8 mouse cellular contexts compared by ENCODE assay signal in genomic region chr2:3712369-3713042, GRCm38 (mm10).
DNase-seq lines count a peak whose midpoint lies in the region; ATAC-seq lines count a peak whose summit lies in the region.

No protein-coding gene starts in this region.

- peak overlapping the region; percentile 43; the same call in 1 of the 2 replicates for H3K27ac ChIP-seq in lung, embryonic 15.5 days
- no peak overlapping the region for H3K27ac ChIP-seq in hindbrain, embryonic 13.5 days
- no peak overlapping the region for H3K27ac ChIP-seq in neural tube, embryonic 14.5 days (ENCODE audit: low read depth, low read length)

- peaks cover 20% of the 10 kb centered on the region for H3K4me1 ChIP-seq in lung, embryonic 15.5 days
- H3K4me1 ChIP-seq in hindbrain, embryonic 13.5 days (replicated peaks): peaks cover 35% of the 10 kb centered on the region
- peaks cover 17% of the 10 kb centered on the region; the same call in 1 of the 2 replicates for H3K4me1 ChIP-seq in neural tube, embryonic 14.5 days (ENCODE audit: control insufficient read depth, insufficient read depth, low read length)

- 36% methylated on average over 3 of the region's 3 CpGs for WGBS in lung, embryonic 15.5 days
- WGBS in hindbrain, embryonic 13.5 days: 70% methylated on average over 3 of the region's 3 CpGs
- WGBS in neural tube, embryonic 14.5 days: 65% methylated on average over 3 of the region's 3 CpGs

- no peaks in the 10 kb centered on the region for H3K27me3 ChIP-seq in lung, embryonic 15.5 days
- H3K27me3 ChIP-seq in hindbrain, embryonic 13.5 days: peaks cover 4% of the 10 kb centered on the region; the same call in 1 of the 2 replicates
- H3K27me3 ChIP-seq in neural tube, embryonic 14.5 days (ENCODE audit: control insufficient read depth, insufficient read depth, low read length): peaks cover 3% of the 10 kb centered on the region; the same call in 1 of the 2 replicates

- no peak overlapping the region for H3K9ac ChIP-seq in lung, embryonic 15.5 days
- no peak overlapping the region for H3K9ac ChIP-seq in hindbrain, embryonic 13.5 days
- no peak overlapping the region for H3K9ac ChIP-seq in neural tube, embryonic 14.5 days (replicated peaks; ENCODE audit: low read depth, low read length)

- DNase-seq in adrenal gland, adult 2 months: peak; percentile 74
- no peak for DNase-seq in adrenal gland, adult 18-20 months (ENCODE audit: low spot score in 2 of 2)
- no peak for DNase-seq in lung, postnatal 14 days
- no peak for DNase-seq in left cerebral cortex, adult 8-10 months (ENCODE audit: low spot score in 2 of 2)
- no peak for DNase-seq in cerebellum, postnatal 25 days

- no peaks in the 10 kb centered on the region for H3K9me3 ChIP-seq in lung, embryonic 15.5 days
- H3K9me3 ChIP-seq in hindbrain, embryonic 13.5 days: no peaks in the 10 kb centered on the region
- H3K9me3 ChIP-seq in neural tube, embryonic 14.5 days (ENCODE audit: control insufficient read depth, low read length): no peaks in the 10 kb centered on the region

- H3K4me2 ChIP-seq in lung, embryonic 15.5 days: peak overlapping the region; percentile 87; the same call in 1 of the 2 replicates
- no peak overlapping the region for H3K4me2 ChIP-seq in hindbrain, embryonic 13.5 days
- peak overlapping the region; percentile 72; the same call in 1 of the 2 replicates for H3K4me2 ChIP-seq in neural tube, embryonic 14.5 days (ENCODE audit: low read depth, low read length)

- H3K4me3 ChIP-seq in lung, embryonic 15.5 days: peak overlapping the region; percentile 64; the same call in 1 of the 2 replicates
- no peak overlapping the region for H3K4me3 ChIP-seq in hindbrain, embryonic 13.5 days
- H3K4me3 ChIP-seq in neural tube, embryonic 14.5 days (ENCODE audit: low read depth, low read length): no peak overlapping the region

- H3K36me3 ChIP-seq in lung, embryonic 15.5 days: no peaks in the 10 kb centered on the region
- no peaks in the 10 kb centered on the region for H3K36me3 ChIP-seq in hindbrain, embryonic 13.5 days
- no peaks in the 10 kb centered on the region for H3K36me3 ChIP-seq in neural tube, embryonic 14.5 days (ENCODE audit: control insufficient read depth, insufficient read depth, low read length)

- ATAC-seq in lung, embryonic 15.5 days (ENCODE audit: borderline replicate concordance, extremely low read depth, low FRiP score, low TSS enrichment): no peak
- peak; percentile 33; the same call in 1 of the 2 replicates for ATAC-seq in hindbrain, embryonic 13.5 days (ENCODE audit: low FRiP score)
- peak; percentile 4; the same call in 1 of the 2 replicates for ATAC-seq in neural tube, embryonic 14.5 days (ENCODE audit: low read depth)
